ENCODE assay signal across 30 mouse cellular contexts in the genomic region with DNA sequence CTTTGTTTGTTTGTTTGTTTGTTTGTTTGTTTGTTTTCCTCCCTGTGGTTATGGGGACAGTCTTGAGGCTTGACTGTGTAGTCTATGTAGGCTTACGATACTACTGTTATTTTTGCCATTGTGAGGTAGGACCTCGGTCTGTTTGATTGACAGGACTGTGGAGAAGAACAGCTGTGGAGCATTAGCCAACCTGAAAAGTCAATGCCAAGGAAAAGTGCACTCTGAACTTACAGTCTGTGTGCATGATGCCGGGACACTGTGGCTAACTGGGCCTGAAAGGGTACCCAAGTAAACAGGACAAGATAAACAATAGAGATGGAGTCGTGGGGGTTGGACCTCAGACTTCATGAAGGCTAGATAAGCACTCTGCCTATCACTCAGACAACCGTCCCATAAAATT.
DNase-seq lines count a peak whose midpoint lies in the region; ATAC-seq lines count a peak whose summit lies in the region.
"Had no signal": no experiment of that assay in that cellular context is flagged by ENCODE, and none has a peak within 500 bp of the region (broad histone marks: within the 10 kb centered on the region; RNA-seq: fewer than 3 reads in every experiment).

No protein-coding gene starts in this region.

- peak; percentile 43 for DNase-seq in intestine, embryonic 14.5 days (ENCODE audit: low spot score)
- no peak for DNase-seq in embryonic facial prominence, embryonic 14.5 days (ENCODE audit: low spot score)
- DNase-seq in spleen, postnatal 10 days (ENCODE audit: low spot score in 2 of 2): no peak
- DNase-seq in thymus, postnatal 10 days (ENCODE audit: low spot score in 2 of 2): no peak
- DNase-seq: adrenal gland, adult 2 months; adrenal gland, postnatal 36 days; cerebellum, adult 18-20 months; cerebellum, postnatal 10 days; gastrocnemius, adult 2 months; gastrocnemius, postnatal 36 days; heart, adult 2 months; heart, postnatal 14 days; kidney, postnatal 4 days; left cerebral cortex, postnatal 4 days; lung, adult 2 months; lung, postnatal 10 days; midbrain, embryonic 14.5 days; right cerebral cortex, adult 18-20 months; thymus, postnatal 14 days had no signal

- 61% methylated on average over 5 of the region's 5 CpGs for WGBS in intestine, embryonic 14.5 days
- WGBS in intestine, embryonic 16.5 days: 66% methylated on average over 5 of the region's 5 CpGs
- WGBS in liver, embryonic 16.5 days (ENCODE audit: insufficient replicate concordance): 32% methylated on average over 5 of the region's 5 CpGs
- 37% methylated on average over 5 of the region's 5 CpGs for WGBS in liver, embryonic 12.5 days (ENCODE audit: insufficient replicate concordance)
- 40% methylated on average over 5 of the region's 5 CpGs for WGBS in embryonic facial prominence, embryonic 14.5 days

- H3K36me3 ChIP-seq in intestine, embryonic 14.5 days (ENCODE audit: control insufficient read depth, insufficient read depth, low read length): peaks cover 18% of the 10 kb centered on the region
- no peaks in the 10 kb centered on the region; the same call in 1 of the 2 replicates for H3K36me3 ChIP-seq in intestine, embryonic 16.5 days (ENCODE audit: control insufficient read depth, insufficient read depth, low read length)
- no peaks in the 10 kb centered on the region for H3K36me3 ChIP-seq in liver, embryonic 16.5 days (ENCODE audit: control insufficient read depth, insufficient read depth)
- H3K36me3 ChIP-seq in liver, embryonic 12.5 days: peaks cover 4% of the 10 kb centered on the region; the same call in 1 of the 2 replicates
- peaks cover 14% of the 10 kb centered on the region; the same call in 1 of the 2 replicates for H3K36me3 ChIP-seq in embryonic facial prominence, embryonic 14.5 days (ENCODE audit: control insufficient read depth, insufficient read depth, low read length)

- ATAC-seq in intestine, embryonic 14.5 days (replicated peaks; ENCODE audit: low FRiP score, low TSS enrichment, low read depth): no peak
- ATAC-seq in intestine, embryonic 16.5 days: no peak
- peak; percentile 55; the same call in 1 of the 2 replicates for ATAC-seq in liver, embryonic 16.5 days (ENCODE audit: low read depth)
- no peak for ATAC-seq in liver, embryonic 12.5 days
- ATAC-seq in embryonic facial prominence, embryonic 14.5 days (ENCODE audit: low read depth): no peak
- ATAC-seq: activated CD4-positive, CD25-positive, alpha-beta regulatory T cell, adult 4 months; forebrain, embryonic 16.5 days; hindbrain, postnatal 0 days; intestine, postnatal 0 days had no signal

- no peak overlapping the region for H3K9ac ChIP-seq in intestine, embryonic 14.5 days (ENCODE audit: low read length)
- no peak overlapping the region for H3K9ac ChIP-seq in intestine, embryonic 16.5 days (ENCODE audit: low read depth, low read length)
- H3K9ac ChIP-seq in liver, embryonic 16.5 days (ENCODE audit: low read depth, low read length): no peak overlapping the region
- H3K9ac ChIP-seq in liver, embryonic 12.5 days: no peak overlapping the region
- H3K9ac ChIP-seq in embryonic facial prominence, embryonic 14.5 days (ENCODE audit: low read depth, low read length): no peak overlapping the region
- H3K9ac ChIP-seq: embryonic facial prominence, embryonic 12.5 days; heart, embryonic 13.5 days had no signal

- no peaks in the 10 kb centered on the region for H3K27me3 ChIP-seq in intestine, embryonic 14.5 days (replicated peaks; ENCODE audit: control insufficient read depth, insufficient read depth, low read length)
- no peaks in the 10 kb centered on the region for H3K27me3 ChIP-seq in intestine, embryonic 16.5 days (replicated peaks; ENCODE audit: control insufficient read depth, insufficient read depth, low read length)
- no peaks in the 10 kb centered on the region for H3K27me3 ChIP-seq in liver, embryonic 16.5 days (ENCODE audit: control insufficient read depth, insufficient read depth, low read depth, low read length)
- H3K27me3 ChIP-seq in liver, embryonic 12.5 days (replicated peaks): no peaks in the 10 kb centered on the region
- H3K27me3 ChIP-seq in embryonic facial prominence, embryonic 14.5 days (replicated peaks; ENCODE audit: control insufficient read depth, insufficient read depth, low read length): no peaks in the 10 kb centered on the region
- H3K27me3 ChIP-seq: embryonic facial prominence, embryonic 12.5 days; heart, embryonic 13.5 days had no signal

- H3K4me1 ChIP-seq in intestine, embryonic 14.5 days (replicated peaks; ENCODE audit: control insufficient read depth, insufficient read depth, low read length): peaks cover 15% of the 10 kb centered on the region
- peaks cover 18% of the 10 kb centered on the region for H3K4me1 ChIP-seq in intestine, embryonic 16.5 days (ENCODE audit: control insufficient read depth, insufficient read depth, low read length)
- no peaks in the 10 kb centered on the region for H3K4me1 ChIP-seq in liver, embryonic 16.5 days (ENCODE audit: control insufficient read depth, low read depth, low read length)
- 0 out of 2 replicates have a peak, but pooled peaks cover 6% of the 10 kb centered on the region for H3K4me1 ChIP-seq in liver, embryonic 12.5 days
- peaks cover 37% of the 10 kb centered on the region for H3K4me1 ChIP-seq in embryonic facial prominence, embryonic 14.5 days (ENCODE audit: control insufficient read depth, insufficient read depth, low read length)

- no peak overlapping the region for H3K4me3 ChIP-seq in intestine, embryonic 14.5 days (ENCODE audit: low read depth, low read length)
- H3K4me3 ChIP-seq in intestine, embryonic 16.5 days (ENCODE audit: low read length): no peak overlapping the region
- H3K4me3 ChIP-seq in liver, embryonic 16.5 days (ENCODE audit: low read depth, low read length): no peak overlapping the region
- no peak overlapping the region for H3K4me3 ChIP-seq in liver, embryonic 12.5 days
- no peak overlapping the region for H3K4me3 ChIP-seq in embryonic facial prominence, embryonic 14.5 days (ENCODE audit: low read depth, low read length)
- H3K4me3 ChIP-seq: embryonic facial prominence, embryonic 12.5 days; erythroblast, embryonic 14.5 days; gastrocnemius, adult 2 months; heart, adult 2 months; heart, embryonic 13.5 days had no signal

- H3K9me3 ChIP-seq in intestine, embryonic 14.5 days (ENCODE audit: control insufficient read depth, low read length): no peaks in the 10 kb centered on the region
- no peaks in the 10 kb centered on the region for H3K9me3 ChIP-seq in intestine, embryonic 16.5 days (ENCODE audit: control insufficient read depth, low read length)
- no peaks in the 10 kb centered on the region for H3K9me3 ChIP-seq in liver, embryonic 16.5 days (replicated peaks; ENCODE audit: control insufficient read depth, low read length)
- no peaks in the 10 kb centered on the region for H3K9me3 ChIP-seq in liver, embryonic 12.5 days (replicated peaks)
- no peaks in the 10 kb centered on the region for H3K9me3 ChIP-seq in embryonic facial prominence, embryonic 14.5 days (ENCODE audit: control insufficient read depth, low read length)
- H3K9me3 ChIP-seq: embryonic facial prominence, embryonic 12.5 days; heart, embryonic 13.5 days had no signal

- no peak overlapping the region for H3K27ac ChIP-seq in intestine, embryonic 14.5 days (ENCODE audit: low read depth)
- H3K27ac ChIP-seq in intestine, embryonic 16.5 days (ENCODE audit: low read length): no peak overlapping the region
- H3K27ac ChIP-seq in liver, embryonic 16.5 days (ENCODE audit: low read length): no peak overlapping the region
- H3K27ac ChIP-seq in liver, embryonic 12.5 days: no peak overlapping the region
- peak overlapping the region; percentile 33 for H3K27ac ChIP-seq in embryonic facial prominence, embryonic 14.5 days (replicated peaks; ENCODE audit: low read depth, low read length)
- H3K27ac ChIP-seq: embryonic facial prominence, embryonic 12.5 days; heart, adult 2 months; heart, embryonic 13.5 days; hindbrain, postnatal 0 days; macrophage had no signal

- H3K4me2 ChIP-seq in intestine, embryonic 14.5 days (ENCODE audit: low read length): no peak overlapping the region
- H3K4me2 ChIP-seq in intestine, embryonic 16.5 days (ENCODE audit: low read depth, low read length): no peak overlapping the region
- H3K4me2 ChIP-seq in liver, embryonic 16.5 days (ENCODE audit: low read depth, low read length): no peak overlapping the region
- H3K4me2 ChIP-seq in liver, embryonic 12.5 days: no peak overlapping the region
- no peak overlapping the region for H3K4me2 ChIP-seq in embryonic facial prominence, embryonic 14.5 days (ENCODE audit: low read depth, low read length)
- H3K4me2 ChIP-seq: embryonic facial prominence, embryonic 12.5 days; heart, embryonic 13.5 days had no signal
